Mouse (Mus musculus) bone marrow, adult 2 months (tissue): Measurements from ENCODE around the gene Frrs1l. TPM values are rescaled to one million over a fixed set of nuclear protein-coding genes. Genes with fewer than 3 reads are reported as not detected.
A peak's percentile ranks its signal among the peaks of the same experiment; 100 is the strongest.

Source experiments
- H3K27ac ChIP-seq: fragments of 200-500 bp; 2 replicates; pipeline ENCODE4 v1.5.1; 2012; ENCODE audit warnings: low read depth, mild to moderate bottlenecking, control low read depth, inconsistent platforms, low read length; ENCODE audit not compliant: control insufficient read depth, poor library complexity, insufficient read depth
- H3K4me1 ChIP-seq: fragments of 200-500 bp; 2 replicates; pipeline ENCODE4 v1.6.1; 2011; ENCODE audit warnings: low read length; ENCODE audit not compliant: control insufficient read depth, insufficient read depth
- H3K4me3 ChIP-seq: fragments of 200-500 bp; replicated peaks from 2 replicates; pipeline ENCODE3; 2011; ENCODE audit warnings: mild to moderate bottlenecking, low read depth, low read length, control low read depth; ENCODE audit not compliant: control insufficient read depth
- CTCF ChIP-seq: fragments of 200-500 bp; IDR thresholded peaks from 2 replicates; pipeline ENCODE4 v1.5.1; 2011; ENCODE audit warnings: low read length, control low read depth; ENCODE audit not compliant: control insufficient read depth, insufficient read depth
- POLR2A ChIP-seq: fragments of 200-500 bp; IDR thresholded peaks from 2 replicates; pipeline ENCODE4 v1.6.1; 2011; ENCODE audit warnings: low read depth, mild to moderate bottlenecking, control low read depth, low read length, borderline replicate concordance; ENCODE audit not compliant: control insufficient read depth
- WGBS: fragments of 180-500 bp; shearing (Covaris S2); methylation state at CpG from one replicate; pipeline ENCODE4 v1.1.7; 2018; 5-methylcytosine and 5-hydroxymethylcytosine counted together
- polyA plus RNA-seq: library from polyadenylated mRNA; stranded (reverse); fragments of >200 nt; gene quantifications from 2 replicates; pipeline ENCODE4 v1.2.4, GENCODE M21; 2011; ENCODE audit warnings: low replicate concordance; ENCODE audit not compliant: missing spikeins, insufficient read depth, insufficient read length

Gene Frrs1l
- polyA plus RNA-seq, 1 experiment: not detected

DNA sequence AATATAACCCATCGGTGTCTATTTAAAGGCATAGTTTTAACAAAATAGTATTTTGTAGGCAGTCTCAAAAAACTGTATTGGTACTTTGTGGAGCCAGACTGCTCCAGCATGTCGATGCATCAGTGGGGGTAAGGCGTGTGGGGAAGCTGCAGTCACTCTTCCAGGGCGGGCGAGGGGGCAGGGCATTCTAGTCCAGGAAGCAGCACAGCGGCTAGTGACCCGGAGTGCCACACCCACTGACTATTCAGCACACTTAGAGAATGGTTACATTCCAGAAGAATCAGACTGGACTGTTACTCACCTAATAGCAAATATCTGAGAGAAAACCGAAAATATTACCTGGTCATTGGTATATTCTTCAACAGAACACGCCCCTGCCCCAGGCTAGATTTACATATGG, 32.7 kb downstream of the Frrs1l start:
- Histone ChIP-seq H3K4me1 (peaks cover 1% of the 10 kb centered on the region; the same call in 1 of the 2 replicates), H3K27ac (no peak overlapping the region), H3K4me3 (no peak overlapping the region)
- WGBS: 33% methylated on average over 9 of the region's 9 CpGs
- no peak for TF ChIP-seq POLR2A
- TF ChIP-seq CTCF: no peak

DNA sequence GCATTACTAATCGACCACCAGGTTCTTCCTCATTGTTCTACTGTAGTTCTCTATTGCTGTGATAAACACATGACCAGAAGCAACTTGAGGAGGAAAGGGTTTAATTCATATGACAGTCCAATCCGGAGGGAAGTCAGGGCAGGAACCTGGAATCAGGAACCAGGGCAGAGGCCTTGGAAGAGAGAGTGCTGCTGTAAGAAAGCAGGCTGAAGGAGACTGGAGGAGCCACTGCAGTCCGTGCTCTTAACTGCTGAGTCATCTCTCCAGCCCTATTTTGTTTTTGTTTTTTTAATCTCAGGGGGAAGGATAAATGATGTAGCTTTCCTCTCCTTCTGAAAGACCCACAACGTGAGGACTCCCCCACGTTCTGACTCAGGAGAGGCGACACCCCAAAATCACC, 37.0 kb downstream of the Frrs1l start:
- Histone ChIP-seq H3K4me3 (no peak overlapping the region), H3K4me1 (peaks cover 4% of the 10 kb centered on the region), H3K27ac (no peak overlapping the region)
- 72% methylated on average over 6 of the region's 6 CpGs for WGBS
- TF ChIP-seq POLR2A (no peak), CTCF (no peak)

DNA sequence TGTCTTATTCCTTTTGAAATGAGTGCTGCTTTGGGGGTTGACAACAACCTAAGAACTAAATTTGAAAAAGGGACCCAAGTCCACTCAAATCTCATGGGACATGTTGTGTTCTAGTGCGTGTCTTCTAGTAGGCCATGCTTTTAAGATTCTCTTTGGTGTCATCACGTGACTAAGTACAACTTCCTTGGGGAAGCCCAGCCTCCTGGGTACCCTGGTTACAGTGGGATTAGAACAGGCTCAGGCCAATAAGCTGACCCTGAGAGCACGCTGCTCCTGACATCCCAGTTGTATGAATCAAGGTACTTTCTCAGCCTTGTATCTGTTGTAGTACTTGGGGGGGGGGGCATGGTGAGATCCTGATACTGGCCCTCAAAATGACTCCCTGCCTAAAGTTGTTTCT, 38.5 kb downstream of the Frrs1l start:
- no peak overlapping the region for H3K4me3 ChIP-seq
- 72% methylated on average over 3 of the region's 3 CpGs for WGBS
- H3K27ac ChIP-seq: no peak overlapping the region
- no peak for TF ChIP-seq CTCF
- no peak for TF ChIP-seq POLR2A
- peaks cover 4% of the 10 kb centered on the region for H3K4me1 ChIP-seq

DNA sequence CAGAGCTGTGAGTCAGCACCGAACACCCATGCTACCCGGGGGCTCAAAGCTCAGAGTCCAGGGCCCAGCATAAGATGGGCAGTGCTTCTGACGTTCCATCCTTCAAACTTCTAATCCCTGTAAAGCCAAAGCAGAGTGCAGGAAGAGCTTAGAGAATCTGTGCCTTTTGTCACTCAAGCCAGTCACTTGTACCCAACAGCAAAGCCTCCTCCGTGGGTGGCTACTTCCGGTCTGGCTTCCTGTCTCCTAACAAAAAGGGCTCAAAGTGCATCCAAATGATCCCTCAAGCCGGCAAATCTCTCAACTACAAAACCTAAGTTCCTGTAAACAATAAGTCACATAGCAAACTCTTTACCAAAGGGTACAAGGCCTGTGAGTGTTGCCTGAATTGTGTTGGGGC, 40.7 kb downstream of the Frrs1l start:
- WGBS: 35% methylated on average over 6 of the region's 6 CpGs
- Histone ChIP-seq H3K4me3 (no peak overlapping the region), H3K4me1 (peaks cover 4% of the 10 kb centered on the region), H3K27ac (no peak overlapping the region)
- TF ChIP-seq CTCF: no peak
- TF ChIP-seq POLR2A: no peak

DNA sequence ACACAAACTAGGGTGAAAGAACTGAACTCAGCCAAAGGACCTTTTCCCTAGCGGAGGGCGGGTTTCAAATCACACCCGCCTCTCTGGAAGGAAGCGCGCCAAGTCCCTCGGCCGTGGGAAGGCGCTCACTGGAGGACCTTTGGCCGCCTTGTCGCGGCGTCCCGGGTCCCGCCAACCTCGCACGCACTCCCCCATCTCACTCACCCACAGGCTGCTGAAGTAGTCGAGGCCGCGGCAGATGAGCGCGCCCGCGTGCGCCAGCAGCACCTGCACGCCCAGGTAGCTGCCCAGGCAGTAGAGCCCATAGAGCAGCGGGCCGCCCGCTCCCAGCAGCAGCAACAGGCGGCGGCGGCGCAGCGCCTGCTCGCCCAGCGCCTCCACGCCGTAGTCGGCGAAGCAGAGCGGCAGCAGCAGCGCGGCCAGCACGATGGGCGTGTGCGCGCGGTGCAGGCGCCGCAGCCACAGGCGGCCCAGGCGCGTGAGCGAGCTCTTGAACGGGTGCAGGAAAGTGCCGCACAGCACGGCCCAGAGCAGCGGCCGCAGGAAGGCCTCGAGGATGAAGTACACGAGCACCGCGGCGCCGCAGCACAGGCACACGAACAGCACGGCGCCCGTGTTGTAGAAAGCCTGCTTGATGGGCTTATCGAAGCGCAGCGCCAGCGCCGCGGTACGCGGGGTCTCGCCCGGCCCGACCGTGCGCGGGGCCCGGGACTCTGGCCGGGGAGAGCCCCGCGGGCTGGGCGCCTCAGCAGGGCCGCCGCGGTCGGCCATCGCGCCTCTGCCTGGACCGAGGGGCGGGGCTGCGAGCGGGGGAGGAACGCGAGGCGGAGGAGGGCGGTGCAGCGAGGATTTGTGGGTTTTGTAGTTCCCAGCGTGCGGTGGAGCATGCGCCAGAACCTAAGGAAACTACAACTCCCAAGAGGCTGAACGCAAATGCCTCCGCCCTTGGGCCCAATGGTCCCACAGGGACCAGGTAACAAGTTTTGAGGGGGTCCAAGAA, 43.2 kb downstream of the Frrs1l start, which contains the start of gene Tmem245:
Tmem245 (minus strand) TSS at position 797 of the 1,000 bp plus-strand sequence.
- peak within 1 kb of the TSS; percentile 79 for H3K4me3 ChIP-seq
- WGBS: under 1% methylated on average over 107 of the region's 107 CpGs
- H3K27ac ChIP-seq: peak within 1 kb of the TSS; percentile 79
- TF ChIP-seq CTCF (no peak), POLR2A (peak; percentile 52; the same call in 1 of the 2 replicates)
- peaks cover 4% of the 10 kb centered on the region for H3K4me1 ChIP-seq

DNA sequence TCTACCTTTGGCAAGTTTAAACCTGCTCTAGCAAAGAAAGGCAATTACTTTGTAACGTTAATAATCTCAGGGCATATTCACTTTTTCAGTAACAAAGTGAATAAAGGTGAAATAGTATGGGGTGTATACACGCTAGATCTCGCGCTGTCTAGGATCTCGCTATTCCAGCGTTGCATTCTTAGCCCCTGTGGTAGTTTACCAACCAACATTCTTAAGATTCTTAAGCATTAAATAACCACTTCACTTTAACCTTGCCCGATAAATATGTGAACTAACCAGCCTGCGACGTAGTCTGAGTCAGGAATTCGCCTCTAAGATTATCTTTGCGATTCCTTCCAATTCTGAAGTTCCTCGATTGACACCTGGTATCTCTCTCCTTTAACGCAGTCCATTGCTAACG, 44.0 kb downstream of the Frrs1l start:
- Histone ChIP-seq H3K4me1 (peaks cover 4% of the 10 kb centered on the region), H3K4me3 (peak overlapping the region; percentile 79), H3K27ac (no peak overlapping the region)
- 4% methylated on average over 14 of the region's 14 CpGs for WGBS
- TF ChIP-seq CTCF: no peak
- no peak for TF ChIP-seq POLR2A

DNA sequence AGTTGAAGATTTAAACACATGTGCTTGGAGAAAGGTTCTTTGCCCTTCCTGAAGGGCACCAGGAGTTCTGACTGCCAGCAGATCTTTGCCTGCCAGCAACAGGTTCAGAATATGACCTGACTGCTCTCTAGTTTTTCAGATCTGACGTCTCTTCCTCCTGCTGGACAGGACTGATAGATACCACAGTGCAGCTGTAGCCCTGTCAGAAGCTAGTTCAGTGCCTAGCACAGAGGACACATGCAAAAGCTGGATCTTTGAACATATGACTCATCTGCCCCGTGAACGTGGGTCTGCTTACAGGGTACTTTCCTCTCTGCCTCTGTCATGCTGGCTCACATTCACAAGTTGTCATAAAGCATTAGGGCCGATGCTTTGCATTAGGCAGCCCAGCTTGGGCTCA, 45.9 kb downstream of the Frrs1l start:
- H3K4me3 ChIP-seq: no peak overlapping the region
- peaks cover 2% of the 10 kb centered on the region; the same call in 1 of the 2 replicates for H3K4me1 ChIP-seq
- TF ChIP-seq POLR2A (no peak), CTCF (no peak)
- 70% methylated on average over 4 of the region's 4 CpGs for WGBS
- H3K27ac ChIP-seq: no peak overlapping the region

DNA sequence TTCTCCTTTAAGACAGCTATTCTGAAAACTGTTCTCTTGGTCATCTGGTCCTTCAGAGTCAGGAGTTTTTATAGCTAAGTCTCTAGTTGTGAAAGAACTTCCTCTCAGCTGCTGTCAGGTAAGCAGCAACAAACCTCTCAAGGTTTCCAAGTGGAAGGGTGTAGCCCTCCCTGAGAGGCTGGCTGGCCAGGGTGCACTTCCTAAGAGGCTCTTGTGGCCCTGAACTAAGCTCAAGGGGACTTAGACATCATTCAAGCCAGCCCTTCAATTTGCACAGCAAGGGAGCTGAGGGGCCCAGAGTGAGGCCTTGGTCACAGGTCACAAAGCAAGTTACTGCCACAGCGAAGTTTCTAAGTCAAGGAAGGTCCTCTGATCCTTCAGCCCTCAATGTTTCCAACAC, 46.9 kb downstream of the Frrs1l start:
- Histone ChIP-seq H3K4me1 (peaks cover 1% of the 10 kb centered on the region; the same call in 1 of the 2 replicates), H3K27ac (no peak overlapping the region), H3K4me3 (no peak overlapping the region)
- TF ChIP-seq POLR2A (no peak), CTCF (no peak)
- WGBS: 87% methylated on average over 1 of the region's 1 CpGs
